Mouse (Mus musculus) cerebellum, adult 2 months (tissue): ENCODE measurements around the gene Timp2.
"Not testable (repeated sequence)": the region's sequence is repeated elsewhere in the genome, so short reads cannot be mapped to it uniquely, and the experiment has no call there.

Experiments
- CTCF ChIP-seq: fragments of 200-500 bp; IDR thresholded peaks from 2 replicates; pipeline ENCODE4 v1.5.1; 2011; ENCODE audit warnings: low read depth, mild to moderate bottlenecking, control low read depth, low read length, moderate library complexity, borderline replicate concordance; ENCODE audit not compliant: insufficient read depth
- POLR2A ChIP-seq: fragments of 200-500 bp; IDR thresholded peaks from 2 replicates; pipeline ENCODE4 v1.6.1; 2011; ENCODE audit warnings: low read length, control low read depth, borderline replicate concordance; ENCODE audit not compliant: insufficient read depth

- not testable (repeated sequence) for TF ChIP-seq CTCF, POLR2A
Observed at GRCm38 (mm10) chr11:118387816-118388215, 32.3 kb upstream of the Timp2 start.
